Mouse (Mus musculus): ENCODE data around the gene Ccdc73. TPM values are rescaled to one million over a fixed set of nuclear protein-coding genes. Genes with fewer than 3 reads are reported as not detected.
"Not testable (repeated sequence)": the region's sequence is repeated elsewhere in the genome, so short reads cannot be mapped to it uniquely, and the experiment has no call there.

Gene Ccdc73
- total and polyA plus RNA-seq, 2 experiments from 2014 or later: 12.6 TPM; not detected in 1

- no peaks in the 10 kb centered on the region for H3K4me1 ChIP-seq (ENCODE audit: control insufficient read depth, insufficient read depth)
- H3K27ac ChIP-seq (ENCODE audit: low read depth): no peak overlapping the region
- H3K27me3 ChIP-seq (ENCODE audit: control insufficient read depth, insufficient read depth, low read length): no peaks in the 10 kb centered on the region
- DNase-seq (ENCODE audit: low spot score) (no peak), ATAC-seq (ENCODE audit: insufficient read depth, low read depth) (no peak)
- H3K4me3 ChIP-seq (ENCODE audit: low read depth, low read length): no peak overlapping the region
- H3K36me3 ChIP-seq (replicated peaks; ENCODE audit: control insufficient read depth, insufficient read depth, low read length): no peaks in the 10 kb centered on the region
- WGBS: 72% methylated on average over 5 of the region's 5 CpGs
- no peak overlapping the region for H3K4me2 ChIP-seq (ENCODE audit: low read depth, low read length)
- no peak overlapping the region for H3K9ac ChIP-seq (replicated peaks; ENCODE audit: low read depth, low read length)
- H3K9me3 ChIP-seq (replicated peaks; ENCODE audit: control insufficient read depth, low read length): no peaks in the 10 kb centered on the region
- TF ChIP-seq EP300 (IDR thresholded peaks at IDR 0.05; ENCODE audit: low read depth) (no peak), CTCF (IDR thresholded peaks at IDR 0.05; ENCODE audit: low read depth) (no peak)
These were observed 8.5 kb upstream of the Ccdc73 start for GRCm38 (mm10) chr2:104859060-104859459.

GRCm38 (mm10) chr2:104860426-104860825, 7.2 kb upstream of the Ccdc73 start:
- Histone ChIP-seq H3K4me1 (ENCODE audit: control insufficient read depth, insufficient read depth) (no peaks in the 10 kb centered on the region), H3K4me2 (ENCODE audit: low read depth, low read length) (no peak overlapping the region), H3K9ac (replicated peaks; ENCODE audit: low read depth, low read length) (no peak overlapping the region), H3K4me3 (ENCODE audit: low read depth, low read length) (no peak overlapping the region), H3K36me3 (replicated peaks; ENCODE audit: control insufficient read depth, insufficient read depth, low read length) (no peaks in the 10 kb centered on the region), H3K27me3 (ENCODE audit: control insufficient read depth, insufficient read depth, low read length) (no peaks in the 10 kb centered on the region), H3K27ac (ENCODE audit: low read depth) (no peak overlapping the region), H3K9me3 (replicated peaks; ENCODE audit: control insufficient read depth, low read length) (no peaks in the 10 kb centered on the region)
- ATAC-seq (ENCODE audit: insufficient read depth, low read depth): no peak
- DNase-seq (ENCODE audit: low spot score): no peak
- WGBS: 74% methylated on average over 10 of the region's 10 CpGs
- TF ChIP-seq EP300 (IDR thresholded peaks at IDR 0.05; ENCODE audit: low read depth) (no peak), CTCF (IDR thresholded peaks at IDR 0.05; ENCODE audit: low read depth) (no peak)

- no peak for DNase-seq (ENCODE audit: low spot score)
These were observed 3.3 kb upstream of the Ccdc73 start for GRCm38 (mm10) chr2:104864176-104864860.

GRCm38 (mm10) chr2:104869101-104869500, 1.5 kb downstream of the Ccdc73 start:
- Histone ChIP-seq H3K27me3 (ENCODE audit: control insufficient read depth, insufficient read depth, low read length) (no peaks in the 10 kb centered on the region), H3K4me3 (ENCODE audit: low read depth, low read length) (no peak overlapping the region), H3K36me3 (replicated peaks; ENCODE audit: control insufficient read depth, insufficient read depth, low read length) (no peaks in the 10 kb centered on the region), H3K9ac (replicated peaks; ENCODE audit: low read depth, low read length) (no peak overlapping the region), H3K4me2 (ENCODE audit: low read depth, low read length) (no peak overlapping the region), H3K27ac (ENCODE audit: low read depth) (no peak overlapping the region), H3K9me3 (replicated peaks; ENCODE audit: control insufficient read depth, low read length) (peaks cover 5% of the 10 kb centered on the region; the same call in 1 of the 2 replicates), H3K4me1 (ENCODE audit: control insufficient read depth, insufficient read depth) (no peaks in the 10 kb centered on the region)
- no peak for TF ChIP-seq EP300 (IDR thresholded peaks at IDR 0.05; ENCODE audit: low read depth)
- no peak for TF ChIP-seq CTCF (IDR thresholded peaks at IDR 0.05; ENCODE audit: low read depth)
- ATAC-seq (ENCODE audit: insufficient read depth, low read depth): no peak
- no peak for DNase-seq (ENCODE audit: low spot score)
- WGBS: 86% methylated on average over 3 of the region's 3 CpGs

More at GRCm38 (mm10) chr2:104864176-104864860, 3.3 kb upstream of the Ccdc73 start:
- no peaks in the 10 kb centered on the region for H3K9me3 ChIP-seq (replicated peaks; ENCODE audit: control insufficient read depth, low read length)
- no peaks in the 10 kb centered on the region for H3K27me3 ChIP-seq (ENCODE audit: control insufficient read depth, insufficient read depth, low read length)
- H3K4me3 ChIP-seq (ENCODE audit: low read depth, low read length): no peak overlapping the region
- H3K4me1 ChIP-seq (ENCODE audit: control insufficient read depth, insufficient read depth): no peaks in the 10 kb centered on the region
- H3K9ac ChIP-seq (replicated peaks; ENCODE audit: low read depth, low read length): no peak overlapping the region
- 79% methylated on average over 4 of the region's 4 CpGs for WGBS
- H3K27ac ChIP-seq (ENCODE audit: low read depth): no peak overlapping the region
- no peak for ATAC-seq (ENCODE audit: insufficient read depth, low read depth)
- TF ChIP-seq EP300 (IDR thresholded peaks at IDR 0.05; ENCODE audit: low read depth) (no peak), CTCF (IDR thresholded peaks at IDR 0.05; ENCODE audit: low read depth) (no peak)
- H3K36me3 ChIP-seq (replicated peaks; ENCODE audit: control insufficient read depth, insufficient read depth, low read length): no peaks in the 10 kb centered on the region
- H3K4me2 ChIP-seq (ENCODE audit: low read depth, low read length): no peak overlapping the region

- H3K4me1 ChIP-seq (ENCODE audit: control insufficient read depth, insufficient read depth): no peaks in the 10 kb centered on the region
- no peak overlapping the region for H3K27ac ChIP-seq (ENCODE audit: low read depth)
- H3K36me3 ChIP-seq (replicated peaks; ENCODE audit: control insufficient read depth, insufficient read depth, low read length): no peaks in the 10 kb centered on the region
- no peak overlapping the region for H3K4me3 ChIP-seq (ENCODE audit: low read depth, low read length)
- TF ChIP-seq CTCF (IDR thresholded peaks at IDR 0.05; ENCODE audit: low read depth) (no peak), EP300 (IDR thresholded peaks at IDR 0.05; ENCODE audit: low read depth) (no peak)
- H3K4me2 ChIP-seq (ENCODE audit: low read depth, low read length): no peak overlapping the region
- ATAC-seq (ENCODE audit: insufficient read depth, low read depth) (no peak), DNase-seq (ENCODE audit: low spot score) (no peak)
- no peak overlapping the region for H3K9ac ChIP-seq (replicated peaks; ENCODE audit: low read depth, low read length)
- H3K9me3 ChIP-seq (replicated peaks; ENCODE audit: control insufficient read depth, low read length): no peaks in the 10 kb centered on the region
- 65% methylated on average over 8 of the region's 8 CpGs for WGBS
- no peaks in the 10 kb centered on the region for H3K27me3 ChIP-seq (ENCODE audit: control insufficient read depth, insufficient read depth, low read length)
These were observed 11.2 kb downstream of the Ccdc73 start for GRCm38 (mm10) chr2:104878794-104879193.

- no peak overlapping the region for H3K27ac ChIP-seq (ENCODE audit: low read depth)
- TF ChIP-seq EP300 (IDR thresholded peaks at IDR 0.05; ENCODE audit: low read depth) (no peak), CTCF (IDR thresholded peaks at IDR 0.05; ENCODE audit: low read depth) (no peak)
- H3K36me3 ChIP-seq (replicated peaks; ENCODE audit: control insufficient read depth, insufficient read depth, low read length): no peaks in the 10 kb centered on the region
- H3K9me3 ChIP-seq (replicated peaks; ENCODE audit: control insufficient read depth, low read length): no peaks in the 10 kb centered on the region
- H3K27me3 ChIP-seq (ENCODE audit: control insufficient read depth, insufficient read depth, low read length): no peaks in the 10 kb centered on the region
- ATAC-seq (ENCODE audit: insufficient read depth, low read depth) (no peak), DNase-seq (ENCODE audit: low spot score) (no peak)
- no peaks in the 10 kb centered on the region for H3K4me1 ChIP-seq (ENCODE audit: control insufficient read depth, insufficient read depth)
- WGBS: 87% methylated on average over 18 of the region's 18 CpGs
- H3K9ac ChIP-seq (replicated peaks; ENCODE audit: low read depth, low read length): no peak overlapping the region
- H3K4me3 ChIP-seq (ENCODE audit: low read depth, low read length): no peak overlapping the region
- H3K4me2 ChIP-seq (ENCODE audit: low read depth, low read length): no peak overlapping the region
These were observed 18.5 kb downstream of the Ccdc73 start for GRCm38 (mm10) chr2:104886109-104886508.

GRCm38 (mm10) chr2:104887331-104887730, 19.7 kb downstream of the Ccdc73 start:
- not testable (repeated sequence) for H3K27ac ChIP-seq (ENCODE audit: low read depth); ATAC-seq (ENCODE audit: insufficient read depth, low read depth); H3K9me3 ChIP-seq (replicated peaks; ENCODE audit: control insufficient read depth, low read length); DNase-seq (ENCODE audit: low spot score); H3K36me3 ChIP-seq (replicated peaks; ENCODE audit: control insufficient read depth, insufficient read depth, low read length); H3K4me3 ChIP-seq (ENCODE audit: low read depth, low read length); H3K27me3 ChIP-seq (ENCODE audit: control insufficient read depth, insufficient read depth, low read length); H3K9ac ChIP-seq (replicated peaks; ENCODE audit: low read depth, low read length); H3K4me1 ChIP-seq (ENCODE audit: control insufficient read depth, insufficient read depth); H3K4me2 ChIP-seq (ENCODE audit: low read depth, low read length)
- WGBS: 63% methylated on average over 2 of the region's 2 CpGs

All from heart, postnatal 0 days (tissue).